Mouse (Mus musculus) E14TG2a.4 (cell line): ENCODE results near the gene Ccdc184.

Experiments used
- CTCF ChIP-seq: conservative IDR thresholded peaks from 2 replicates; pipeline ENCODE4 v1.5.1; 2014; ENCODE audit warnings: low read length
- NANOG ChIP-seq: IDR thresholded peaks from 2 replicates; pipeline ENCODE4 v1.6.1; 2014; ENCODE audit warnings: borderline replicate concordance, low read length, mixed read lengths
- POU5F1 ChIP-seq: IDR thresholded peaks from 2 replicates; pipeline ENCODE4 v1.6.1; 2014; ENCODE audit warnings: low read length, borderline replicate concordance

- TF ChIP-seq CTCF (no peak), POU5F1 (no peak), NANOG (no peak)
Measured at GRCm38 (mm10) chr15:98170917-98171316, 4.0 kb downstream of the Ccdc184 start.
